Mouse (Mus musculus) midbrain, postnatal 0 days (tissue): ENCODE data around the gene Kcnj15. TPM values are rescaled to one million over a fixed set of nuclear protein-coding genes. Genes with fewer than 3 reads are reported as not detected.

Source experiments
- ATAC-seq: fragments of 200-750 bp; cut with Nextera tagmentation; 2 replicates; pipeline ENCODE4 v1.8.0; 2017; ENCODE audit warnings: moderate number of reproducible peaks, mild to moderate bottlenecking, moderate TSS enrichment, moderate library complexity; ENCODE audit not compliant: low FRiP score
- DNase-seq: peaks from one replicate; pipeline ENCODE4 v3.0.0-alpha.2; 2015; ENCODE audit warnings: low spot score
- H3K27ac ChIP-seq: fragments of 300-500 bp; sonication (generic); 2 replicates; pipeline ENCODE4 v1.5.1; 2014; ENCODE audit warnings: low read depth, mild to moderate bottlenecking, low read length, mixed read lengths
- H3K27me3 ChIP-seq: fragments of 300-500 bp; sonication (generic); 2 replicates; pipeline ENCODE4 v1.6.1; 2014; ENCODE audit warnings: low read length, control low read depth, mixed read lengths; ENCODE audit not compliant: insufficient read depth
- H3K36me3 ChIP-seq: fragments of 300-500 bp; sonication (generic); 2 replicates; pipeline ENCODE4 v1.6.1; 2014; ENCODE audit warnings: low read length, control low read depth, mixed read lengths; ENCODE audit not compliant: insufficient read depth
- H3K4me1 ChIP-seq: fragments of 300-500 bp; sonication (generic); 2 replicates; pipeline ENCODE4 v1.6.1; 2014; ENCODE audit warnings: mild to moderate bottlenecking, control low read depth, antibody characterized with exemption, low read length, mixed read lengths; ENCODE audit not compliant: insufficient read depth
- H3K4me2 ChIP-seq: fragments of 300-500 bp; sonication (generic); 2 replicates; pipeline ENCODE4 v1.6.1; 2014; ENCODE audit warnings: low read depth, mild to moderate bottlenecking, low read length, mixed read lengths; ENCODE audit not compliant: poor library complexity, severe bottlenecking
- H3K4me3 ChIP-seq: fragments of 300-500 bp; sonication (generic); 2 replicates; pipeline ENCODE4 v1.5.1; 2014; ENCODE audit warnings: low read depth, mild to moderate bottlenecking, low read length, moderate library complexity
- H3K9ac ChIP-seq: fragments of 300-500 bp; sonication (generic); replicated peaks from 2 replicates; pipeline ENCODE4 v1.6.1; 2014; ENCODE audit warnings: mild to moderate bottlenecking, low read length, moderate library complexity, mixed read lengths; ENCODE audit not compliant: poor library complexity, severe bottlenecking
- H3K9me3 ChIP-seq: fragments of 300-500 bp; sonication (generic); 2 replicates; pipeline ENCODE4 v1.6.1; 2016; ENCODE audit warnings: low read length, control low read depth
- CTCF ChIP-seq: IDR thresholded peaks from 2 replicates; pipeline ENCODE4 v1.5.1; 2016; ENCODE audit warnings: antibody characterized with exemption, mild to moderate bottlenecking
- WGBS: fragments of 180-500 bp; shearing (Covaris S2); extraction: QIAGEN DNeasy Blood & Tissue Kit; methylation state at CpG from one replicate; pipeline ENCODE4 v1.1.7; 2014; 5-methylcytosine and 5-hydroxymethylcytosine counted together
- polyA plus RNA-seq: library from polyadenylated mRNA; unstranded; fragments of >200 nt; fragmentation: Nextera tagmentation; extraction: Ambion mirVana; gene quantifications from 2 replicates; pipeline ENCODE4 v1.2.1, GENCODE M21; 2015
- total RNA-seq: library from RNA; depleted of rRNA; stranded (reverse); fragments of >200 nt; gene quantifications from 2 replicates; pipeline ENCODE4 v1.2.3, GENCODE M21; 2014

The Kcnj15 gene
- total and polyA plus RNA-seq, 2 experiments from 2014 or later, result 0.06 TPM; not detected in 1

GRCm38 (mm10) chr16:95258100-95258499, 742 bp downstream of the Kcnj15 start:
- no peak for TF ChIP-seq CTCF
- H3K36me3 ChIP-seq, result no peaks in the 10 kb centered on the region
- no peaks in the 10 kb centered on the region for H3K9me3 ChIP-seq
- H3K27ac ChIP-seq, result no peak overlapping the region
- H3K4me1 ChIP-seq, result no peaks in the 10 kb centered on the region
- ATAC-seq (no peak), DNase-seq (no peak)
- H3K9ac ChIP-seq, result no peak overlapping the region
- WGBS, result 51% methylated on average over 4 of the region's 4 CpGs
- H3K4me2 ChIP-seq, result no peak overlapping the region
- no peak overlapping the region for H3K4me3 ChIP-seq
- no peaks in the 10 kb centered on the region for H3K27me3 ChIP-seq

DNA sequence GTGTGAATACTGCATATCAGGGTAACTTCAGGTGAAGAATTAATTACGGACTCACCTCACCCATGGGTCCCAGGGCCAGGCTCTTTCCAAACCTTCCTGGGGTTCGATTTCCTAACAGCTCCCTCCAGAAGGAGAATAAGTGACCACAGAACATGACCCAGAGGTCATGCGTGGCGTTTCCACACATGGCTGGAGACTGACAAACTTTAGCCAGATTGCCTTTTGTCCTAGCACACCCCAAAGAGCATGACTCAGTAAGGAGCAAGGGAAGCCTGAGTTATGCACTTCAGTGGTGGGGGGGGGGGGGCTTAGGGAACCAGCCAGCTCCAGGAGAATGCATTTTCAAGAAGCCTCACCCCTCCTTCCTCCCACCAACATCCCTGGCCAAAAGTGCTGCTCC, 2.1 kb downstream of the Kcnj15 start:
- ATAC-seq, result no peak
- no peaks in the 10 kb centered on the region for H3K27me3 ChIP-seq
- H3K9me3 ChIP-seq, result no peaks in the 10 kb centered on the region
- TF ChIP-seq CTCF, result no peak
- 81% methylated on average over 4 of the region's 4 CpGs for WGBS
- no peak overlapping the region for H3K9ac ChIP-seq
- H3K4me1 ChIP-seq, result no peaks in the 10 kb centered on the region
- no peaks in the 10 kb centered on the region for H3K36me3 ChIP-seq
- no peak for DNase-seq
- H3K27ac ChIP-seq, result no peak overlapping the region
- H3K4me3 ChIP-seq, result no peak overlapping the region
- H3K4me2 ChIP-seq, result no peak overlapping the region

DNA sequence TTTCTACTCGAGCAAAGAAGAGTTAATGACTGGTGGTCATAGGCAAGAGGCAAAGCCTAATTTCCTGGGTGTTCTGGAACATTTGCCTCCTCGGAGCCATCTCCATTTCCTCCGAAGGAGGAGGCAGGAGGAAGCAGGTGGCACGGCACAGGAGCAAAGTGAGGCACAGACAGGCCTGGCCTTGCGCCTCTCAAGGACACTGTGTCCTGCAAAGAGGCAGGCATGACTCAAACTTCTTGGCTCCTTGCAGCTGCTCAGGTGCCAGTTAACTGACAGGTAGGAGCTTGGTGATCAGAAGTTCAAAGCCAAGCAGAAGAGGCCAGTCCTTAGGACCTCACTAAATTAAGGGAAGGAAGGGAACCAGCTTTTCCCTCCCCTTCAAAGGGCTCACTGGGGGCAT, 3.3 kb downstream of the Kcnj15 start:
- Histone ChIP-seq H3K27ac (no peak overlapping the region), H3K4me1 (no peaks in the 10 kb centered on the region), H3K36me3 (no peaks in the 10 kb centered on the region), H3K9me3 (no peaks in the 10 kb centered on the region), H3K27me3 (no peaks in the 10 kb centered on the region), H3K4me2 (no peak overlapping the region), H3K9ac (no peak overlapping the region), H3K4me3 (no peak overlapping the region)
- TF ChIP-seq CTCF, result no peak
- WGBS, result 84% methylated on average over 5 of the region's 5 CpGs
- DNase-seq (no peak), ATAC-seq (no peak)

- DNase-seq, result no peak
- no peak for TF ChIP-seq CTCF
These were observed 4.4 kb downstream of the Kcnj15 start for GRCm38 (mm10) chr16:95261807-95262206.

GRCm38 (mm10) chr16:95262706-95263363, 5.5 kb downstream of the Kcnj15 start:
- no peak for ATAC-seq

More at GRCm38 (mm10) chr16:95261807-95262206, 4.4 kb downstream of the Kcnj15 start:
- H3K9ac ChIP-seq, result no peak overlapping the region
- ATAC-seq, result no peak
- no peak overlapping the region for H3K4me3 ChIP-seq
- no peaks in the 10 kb centered on the region for H3K36me3 ChIP-seq
- no peak overlapping the region for H3K4me2 ChIP-seq
- 78% methylated on average over 4 of the region's 4 CpGs for WGBS
- no peak overlapping the region for H3K27ac ChIP-seq
- H3K27me3 ChIP-seq, result no peaks in the 10 kb centered on the region
- H3K9me3 ChIP-seq, result no peaks in the 10 kb centered on the region
- no peaks in the 10 kb centered on the region for H3K4me1 ChIP-seq

DNA sequence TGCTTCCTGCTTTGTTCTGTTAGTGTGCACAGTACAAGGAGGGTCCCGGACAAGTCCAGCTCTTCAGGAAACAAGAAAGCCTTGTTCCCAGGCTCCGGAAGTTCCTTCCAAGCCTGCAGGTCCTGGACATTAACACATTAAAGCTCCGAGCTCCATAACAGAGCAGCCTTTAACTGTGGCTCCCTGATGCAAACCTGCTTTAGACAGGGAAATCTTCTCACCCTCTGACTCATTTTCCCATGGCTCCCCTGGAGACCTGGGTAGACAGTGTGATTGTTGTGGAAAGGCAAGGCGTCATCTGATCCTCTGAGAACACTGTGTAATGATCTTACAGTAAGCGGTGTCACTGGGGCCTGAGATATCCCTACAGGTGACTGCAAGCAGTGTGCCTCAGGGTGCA, 7.0 kb downstream of the Kcnj15 start:
- no peak for ATAC-seq
- Histone ChIP-seq H3K36me3 (no peaks in the 10 kb centered on the region), H3K27me3 (no peaks in the 10 kb centered on the region), H3K27ac (no peak overlapping the region), H3K9ac (no peak overlapping the region), H3K4me1 (no peaks in the 10 kb centered on the region), H3K4me2 (no peak overlapping the region), H3K4me3 (no peak overlapping the region), H3K9me3 (no peaks in the 10 kb centered on the region)
- TF ChIP-seq CTCF, result no peak
- WGBS, result 72% methylated on average over 5 of the region's 5 CpGs
- no peak for DNase-seq

More at GRCm38 (mm10) chr16:95262706-95263363, 5.5 kb downstream of the Kcnj15 start:
- Histone ChIP-seq H3K4me3 (no peak overlapping the region), H3K4me2 (no peak overlapping the region), H3K4me1 (no peaks in the 10 kb centered on the region), H3K27me3 (no peaks in the 10 kb centered on the region), H3K27ac (no peak overlapping the region), H3K9ac (no peak overlapping the region), H3K9me3 (no peaks in the 10 kb centered on the region), H3K36me3 (no peaks in the 10 kb centered on the region)
- TF ChIP-seq CTCF, result no peak
- DNase-seq, result no peak
- WGBS, result 85% methylated on average over 15 of the region's 15 CpGs
